Mouse (Mus musculus): ENCODE measurements around the gene Gm10750. TPM values are rescaled to one million over a fixed set of nuclear protein-coding genes. Genes with fewer than 3 reads are reported as not detected.
"Not testable (repeated sequence)": the region's sequence is repeated elsewhere in the genome, so short reads cannot be mapped to it uniquely, and the experiment has no call there.

Gene Gm10750
- polyA plus RNA-seq (2012; ENCODE audit: insufficient read depth, insufficient read length, missing spikeins) = not detected in 2 replicates

DNA sequence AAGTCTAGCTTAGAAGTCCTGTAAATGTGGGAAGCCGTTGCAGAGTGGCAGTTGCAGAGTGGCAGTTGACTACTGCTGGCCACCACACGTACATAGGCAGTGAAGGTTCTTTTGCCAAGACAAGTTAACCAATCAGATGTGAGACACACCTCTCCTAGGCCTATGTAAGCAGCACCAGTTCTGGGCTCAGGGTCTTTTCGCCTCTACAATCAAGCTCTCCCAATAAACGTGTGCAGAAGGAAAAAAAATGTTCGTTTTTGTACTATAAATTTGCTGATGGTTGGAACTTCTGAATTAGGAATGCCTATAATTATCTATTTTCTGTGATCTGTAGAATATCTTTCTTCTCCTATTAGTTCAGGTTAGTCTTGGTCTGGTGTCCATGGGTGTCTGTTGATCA is at the start of gene Gm10750:
Gm10750 (minus strand) TSS at position 101 of the 400 bp plus-strand sequence.
- not testable (repeated sequence) for H3K27ac ChIP-seq (ENCODE audit: insufficient read depth, low read depth, low read length); H3K4me1 ChIP-seq (ENCODE audit: control insufficient read depth, insufficient read depth, low read length); H3K4me3 ChIP-seq (ENCODE audit: insufficient read depth, low read length)

DNA sequence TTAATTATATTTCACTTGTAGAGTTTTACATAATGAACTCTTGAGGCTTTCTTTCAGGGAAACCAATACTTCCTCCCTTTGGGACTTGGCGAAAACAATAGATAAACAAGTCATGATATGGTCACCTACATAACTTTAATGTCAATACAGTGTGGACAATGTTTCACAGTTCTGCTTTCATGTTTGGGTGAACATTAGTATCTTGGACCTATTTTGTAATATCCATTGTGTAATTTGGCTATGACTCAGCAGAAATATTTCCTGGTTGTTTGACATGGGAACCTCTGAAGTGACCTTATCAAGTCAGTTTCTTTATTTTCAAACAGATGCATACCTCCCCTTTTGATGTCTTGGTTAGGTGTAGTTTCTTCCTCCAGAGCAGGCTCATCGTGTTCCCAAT is 12.2 kb downstream of the Gm10750 start:
- TF ChIP-seq CTCF (IDR thresholded peaks at IDR 0.05; ENCODE audit: low read depth, low read length) (no peak), POLR2A (IDR thresholded peaks at IDR 0.05; ENCODE audit: borderline replicate concordance, low read depth, low read length) (no peak)
- no peak overlapping the region for H3K4me3 ChIP-seq (ENCODE audit: insufficient read depth, low read length)
- no peak overlapping the region for H3K27ac ChIP-seq (ENCODE audit: insufficient read depth, low read depth, low read length)
- peaks cover 3% of the 10 kb centered on the region for H3K4me1 ChIP-seq (ENCODE audit: control insufficient read depth, insufficient read depth, low read length)

DNA sequence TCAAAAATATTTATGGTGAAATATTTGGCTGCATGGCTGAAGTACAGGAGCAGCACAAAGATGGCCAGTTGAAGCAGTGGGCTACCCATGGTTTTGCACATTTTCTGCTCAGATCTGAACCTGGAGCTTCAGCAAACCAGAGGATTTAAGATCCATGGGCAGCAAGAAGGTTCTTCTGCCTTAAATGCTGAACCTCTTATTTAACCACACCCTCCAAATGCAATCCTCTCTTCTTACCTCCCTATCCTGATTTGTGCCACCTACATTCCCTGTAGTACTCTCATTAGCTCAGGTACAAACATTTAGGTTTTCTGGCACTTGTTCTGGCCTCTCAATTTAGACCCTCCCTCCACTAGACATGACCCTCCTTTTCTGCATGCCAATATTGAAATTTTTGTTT is 13.9 kb downstream of the Gm10750 start, which contains the start of gene Gm1330:
Gm1330 (minus strand) TSS at position 101 of the 400 bp plus-strand sequence.
- Histone ChIP-seq H3K27ac (ENCODE audit: insufficient read depth, low read depth, low read length) (no peak within 1 kb of the TSS), H3K4me1 (ENCODE audit: control insufficient read depth, insufficient read depth, low read length) (peaks cover 3% of the 10 kb centered on the region), H3K4me3 (ENCODE audit: insufficient read depth, low read length) (no peak within 1 kb of the TSS)
- TF ChIP-seq POLR2A (IDR thresholded peaks at IDR 0.05; ENCODE audit: borderline replicate concordance, low read depth, low read length) = no peak
- TF ChIP-seq CTCF (IDR thresholded peaks at IDR 0.05; ENCODE audit: low read depth, low read length) = no peak

DNA sequence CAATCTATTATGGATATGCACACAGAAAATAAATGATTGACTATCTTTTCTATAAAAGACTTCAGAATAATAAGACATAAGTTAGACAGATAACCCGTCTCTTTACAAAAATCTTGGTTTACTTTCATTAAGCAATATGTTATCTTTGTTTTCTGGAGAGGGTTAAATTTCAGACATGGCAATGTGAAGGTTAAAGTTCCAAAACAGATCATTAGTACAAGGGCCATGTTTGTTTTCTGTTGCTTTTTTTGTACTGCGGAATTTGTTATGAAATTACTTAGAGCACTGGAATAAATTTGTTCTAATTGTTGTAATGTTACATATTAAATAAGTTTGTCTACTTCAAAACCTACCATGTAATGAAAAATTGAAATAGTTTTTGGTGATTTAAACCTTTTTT is 21.9 kb downstream of the Gm10750 start:
- Histone ChIP-seq H3K27ac (ENCODE audit: insufficient read depth, low read depth, low read length) (no peak overlapping the region), H3K4me1 (ENCODE audit: control insufficient read depth, insufficient read depth, low read length) (no peaks in the 10 kb centered on the region), H3K4me3 (ENCODE audit: insufficient read depth, low read length) (no peak overlapping the region)
- TF ChIP-seq POLR2A (IDR thresholded peaks at IDR 0.05; ENCODE audit: borderline replicate concordance, low read depth, low read length) (no peak), CTCF (IDR thresholded peaks at IDR 0.05; ENCODE audit: low read depth, low read length) (no peak)

Other genes with a start within 250 kb of the Gm10750 start
- not detected in 2 replicates for gene Cst11, start 245.7 kb downstream of the Gm10750 start, polyA plus RNA-seq (2012; ENCODE audit: insufficient read depth, insufficient read length, missing spikeins)
- not detected in 2 replicates for gene 8030411F24Rik, start 235.2 kb downstream of the Gm10750 start, polyA plus RNA-seq (2012; ENCODE audit: insufficient read depth, insufficient read length, missing spikeins)
- not detected in 2 replicates for gene Cst12, start 227.9 kb downstream of the Gm10750 start, polyA plus RNA-seq (2012; ENCODE audit: insufficient read depth, insufficient read length, missing spikeins)
- gene Cst8, start 218.5 kb downstream of the Gm10750 start, polyA plus RNA-seq (2012; ENCODE audit: insufficient read depth, insufficient read length, missing spikeins) = not detected in 2 replicates
- not detected in 2 replicates for gene Cst13, start 197.2 kb downstream of the Gm10750 start, polyA plus RNA-seq (2012; ENCODE audit: insufficient read depth, insufficient read length, missing spikeins)
- not detected in 2 replicates for gene Cst9, start 182.1 kb downstream of the Gm10750 start, polyA plus RNA-seq (2012; ENCODE audit: insufficient read depth, insufficient read length, missing spikeins)
- not detected in 2 replicates for gene 9230104L09Rik, start 152.2 kb downstream of the Gm10750 start, polyA plus RNA-seq (2012; ENCODE audit: insufficient read depth, insufficient read length, missing spikeins)
- gene Cst3, start 141.5 kb downstream of the Gm10750 start, polyA plus RNA-seq (2012; ENCODE audit: insufficient read depth, insufficient read length, missing spikeins) = 2,557 and 2,597 TPM in 2 replicates
- gene Gm1330, start 14.0 kb downstream of the Gm10750 start, polyA plus RNA-seq (2012; ENCODE audit: insufficient read depth, insufficient read length, missing spikeins) = not detected in 2 replicates

All from bone marrow macrophage, adult 2 months (primary cell).